Mouse (Mus musculus): ENCODE results near the gene Mogat2. TPM values are rescaled to one million over a fixed set of nuclear protein-coding genes. Genes with fewer than 3 reads are reported as not detected.
A peak's percentile ranks its signal among the peaks of the same experiment; 100 is the strongest.

Gene Mogat2
- 1.1 and 1.7 TPM in 2 replicates for polyA plus RNA-seq (2014; fragmentation: Nextera tagmentation; extraction: Ambion mirVana)

DNA sequence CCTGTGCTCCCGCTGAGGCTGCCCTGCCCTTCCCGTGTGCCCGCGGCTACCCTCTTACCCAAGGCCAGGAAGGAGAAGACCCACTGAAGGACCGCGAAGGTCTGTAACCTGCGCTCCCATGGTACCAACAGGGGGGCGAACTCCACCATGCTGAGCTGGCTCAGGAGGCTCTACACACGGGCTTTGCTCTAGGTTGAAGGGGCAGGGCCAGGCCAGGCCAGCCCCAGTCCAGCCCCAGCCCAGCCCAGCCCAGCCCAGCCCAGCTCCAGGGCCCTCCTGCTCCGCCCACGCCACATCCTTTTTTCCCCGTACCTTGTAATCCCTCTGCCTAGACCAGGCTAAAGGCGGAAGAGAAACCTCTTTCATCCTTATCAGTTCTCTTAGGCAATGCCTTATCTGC lies at the start of gene Mogat2:
Gene Mogat2 (minus strand): TSS at position 203 of the 400 bp plus-strand sequence.
- Histone ChIP-seq H3K27ac (replicated peaks in 1 of 2; ENCODE audit: control insufficient read depth in 1 of 2, insufficient read depth in 1 of 2, low read depth in 2 of 2, low read length in 2 of 2) (no peak within 1 kb of the TSS), H3K9ac (ENCODE audit: low read length) (peak within 1 kb of the TSS; percentile 51; the same call in 1 of the 2 replicates), H3K4me2 (ENCODE audit: low read length) (peak within 1 kb of the TSS; percentile 63)

GRCm38 (mm10) chr7:99287287-99287686 lies 48.9 kb upstream of the Mogat2 start:
- Histone ChIP-seq H3K27ac (replicated peaks in 1 of 2; ENCODE audit: control insufficient read depth in 1 of 2, insufficient read depth in 1 of 2, low read depth in 2 of 2, low read length in 2 of 2) (no peak overlapping the region), H3K4me2 (ENCODE audit: low read length) (no peak overlapping the region), H3K9ac (ENCODE audit: low read length) (no peak overlapping the region), H3K36me3 (ENCODE audit: control insufficient read depth, insufficient read depth, low read length) (no peaks in the 10 kb centered on the region), H3K27me3 (ENCODE audit: control insufficient read depth, insufficient read depth, low read length) (no peaks in the 10 kb centered on the region), H3K9me3 (ENCODE audit: control insufficient read depth, low read length) (no peaks in the 10 kb centered on the region), H3K4me3 (ENCODE audit: control insufficient read depth in 1 of 2, insufficient read depth in 1 of 2, low read depth in 1 of 2, low read length in 2 of 2) (no peak overlapping the region), H3K4me1 (ENCODE audit: control insufficient read depth in 2 of 2, insufficient read depth in 2 of 2, low read length in 2 of 2) (peaks cover 12 to 26% of the 10 kb centered on the region in 2 experiments)
- ATAC-seq (ENCODE audit: insufficient number of reproducible peaks, insufficient read depth, low FRiP score, low read depth): no peak
- WGBS: 85% methylated on average over 3 of the region's 3 CpGs

More for the DNA sequence above, at the start of gene Mogat2:
- peak within 1 kb of the TSS; percentile 22 to 24; a peak in 3 of 4 replicates for H3K4me3 ChIP-seq (ENCODE audit: control insufficient read depth in 1 of 2, insufficient read depth in 1 of 2, low read depth in 1 of 2, low read length in 2 of 2)
- peaks cover 10 to 17% of the 10 kb centered on the region in 2 experiments for H3K4me1 ChIP-seq (ENCODE audit: control insufficient read depth in 2 of 2, insufficient read depth in 2 of 2, low read length in 2 of 2)
- WGBS: 3% methylated on average over 13 of the region's 13 CpGs
- peaks cover 3% of the 10 kb centered on the region; the same call in 1 of the 2 replicates for H3K27me3 ChIP-seq (ENCODE audit: control insufficient read depth, insufficient read depth, low read length)
- no peaks in the 10 kb centered on the region for H3K9me3 ChIP-seq (ENCODE audit: control insufficient read depth, low read length)
- no peaks in the 10 kb centered on the region for H3K36me3 ChIP-seq (ENCODE audit: control insufficient read depth, insufficient read depth, low read length)
- ATAC-seq (ENCODE audit: insufficient number of reproducible peaks, insufficient read depth, low FRiP score, low read depth): peak; percentile 52; the same call in 1 of the 2 replicates

DNA sequence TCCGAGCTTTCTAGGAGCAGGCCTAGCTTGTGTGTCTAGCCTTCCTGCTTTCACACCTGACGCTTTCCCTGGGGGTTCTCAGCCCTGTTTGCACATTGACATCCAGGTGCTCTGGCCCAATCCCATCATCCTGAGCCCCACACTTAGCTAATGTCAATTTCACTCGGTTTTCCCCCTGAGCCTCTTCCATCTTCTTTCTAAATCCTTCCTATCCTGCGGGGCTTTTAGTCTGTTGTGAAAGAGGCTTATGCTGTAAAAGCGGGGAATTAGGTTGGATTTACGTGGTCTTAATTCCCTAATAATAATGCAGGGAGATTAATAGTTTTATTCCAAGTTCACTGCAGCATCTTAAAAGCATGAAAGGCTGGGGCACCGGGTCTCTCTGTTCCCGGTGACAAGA lies 41.2 kb upstream of the Mogat2 start:
- peaks cover 0 to 2% of the 10 kb centered on the region in 2 experiments; a peak in 2 of 4 replicates for H3K4me1 ChIP-seq (ENCODE audit: control insufficient read depth in 2 of 2, insufficient read depth in 2 of 2, low read length in 2 of 2)
- no peaks in the 10 kb centered on the region for H3K27me3 ChIP-seq (ENCODE audit: control insufficient read depth, insufficient read depth, low read length)
- WGBS: 79% methylated on average over 8 of the region's 8 CpGs
- no peak overlapping the region for H3K9ac ChIP-seq (ENCODE audit: low read length)
- no peaks in the 10 kb centered on the region for H3K9me3 ChIP-seq (ENCODE audit: control insufficient read depth, low read length)
- no peak for ATAC-seq (ENCODE audit: insufficient number of reproducible peaks, insufficient read depth, low FRiP score, low read depth)
- no peak overlapping the region for H3K27ac ChIP-seq (replicated peaks in 1 of 2; ENCODE audit: control insufficient read depth in 1 of 2, insufficient read depth in 1 of 2, low read depth in 2 of 2, low read length in 2 of 2)
- H3K36me3 ChIP-seq (ENCODE audit: control insufficient read depth, insufficient read depth, low read length): no peaks in the 10 kb centered on the region
- H3K4me2 ChIP-seq (ENCODE audit: low read length): no peak overlapping the region
- H3K4me3 ChIP-seq (ENCODE audit: control insufficient read depth in 1 of 2, insufficient read depth in 1 of 2, low read depth in 1 of 2, low read length in 2 of 2): no peak overlapping the region

GRCm38 (mm10) chr7:99278309-99278708 lies 39.9 kb upstream of the Mogat2 start:
- H3K4me1 ChIP-seq (ENCODE audit: control insufficient read depth in 2 of 2, insufficient read depth in 2 of 2, low read length in 2 of 2): no peaks in the 10 kb centered on the region; a peak in 1 of 4 replicates
- no peak overlapping the region for H3K4me2 ChIP-seq (ENCODE audit: low read length)
- H3K36me3 ChIP-seq (ENCODE audit: control insufficient read depth, insufficient read depth, low read length): no peaks in the 10 kb centered on the region
- H3K27ac ChIP-seq (replicated peaks in 1 of 2; ENCODE audit: control insufficient read depth in 1 of 2, insufficient read depth in 1 of 2, low read depth in 2 of 2, low read length in 2 of 2): no peak overlapping the region
- no peak overlapping the region for H3K9ac ChIP-seq (ENCODE audit: low read length)
- H3K4me3 ChIP-seq (ENCODE audit: control insufficient read depth in 1 of 2, insufficient read depth in 1 of 2, low read depth in 1 of 2, low read length in 2 of 2): no peak overlapping the region
- H3K9me3 ChIP-seq (ENCODE audit: control insufficient read depth, low read length): no peaks in the 10 kb centered on the region
- no peak for ATAC-seq (ENCODE audit: insufficient number of reproducible peaks, insufficient read depth, low FRiP score, low read depth)
- H3K27me3 ChIP-seq (ENCODE audit: control insufficient read depth, insufficient read depth, low read length): no peaks in the 10 kb centered on the region
- 84% methylated on average over 8 of the region's 8 CpGs for WGBS

DNA sequence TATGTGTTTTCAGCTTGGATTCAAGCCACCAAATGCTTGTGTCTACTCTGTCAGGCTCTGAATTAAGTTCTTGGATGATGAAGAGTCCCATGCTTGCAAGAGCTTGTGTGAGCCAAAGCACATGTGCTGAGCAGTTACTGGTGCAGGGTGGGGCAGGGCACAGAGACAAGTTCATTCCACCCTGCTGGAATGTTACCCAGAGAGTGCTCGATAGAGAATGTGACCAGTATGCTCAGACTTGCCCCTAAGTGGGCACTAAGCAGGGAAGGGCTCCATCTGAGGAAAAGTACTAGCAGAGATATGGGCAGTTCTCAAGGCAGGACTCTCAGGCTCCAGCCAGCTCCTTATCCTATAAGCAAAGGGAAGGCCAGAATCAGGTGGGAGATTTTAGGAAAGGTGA lies 38.3 kb upstream of the Mogat2 start:
- ATAC-seq (ENCODE audit: insufficient number of reproducible peaks, insufficient read depth, low FRiP score, low read depth): no peak
- 38% methylated on average over 1 of the region's 1 CpGs for WGBS
- no peaks in the 10 kb centered on the region for H3K27me3 ChIP-seq (ENCODE audit: control insufficient read depth, insufficient read depth, low read length)
- peaks cover 2% of the 10 kb centered on the region in 2 experiments; a peak in 1 of 4 replicates for H3K4me1 ChIP-seq (ENCODE audit: control insufficient read depth in 2 of 2, insufficient read depth in 2 of 2, low read length in 2 of 2)
- no peak overlapping the region for H3K9ac ChIP-seq (ENCODE audit: low read length)
- H3K4me2 ChIP-seq (ENCODE audit: low read length): no peak overlapping the region
- H3K9me3 ChIP-seq (ENCODE audit: control insufficient read depth, low read length): no peaks in the 10 kb centered on the region
- H3K27ac ChIP-seq (replicated peaks in 1 of 2; ENCODE audit: control insufficient read depth in 1 of 2, insufficient read depth in 1 of 2, low read depth in 2 of 2, low read length in 2 of 2): no peak overlapping the region
- no peaks in the 10 kb centered on the region for H3K36me3 ChIP-seq (ENCODE audit: control insufficient read depth, insufficient read depth, low read length)
- no peak overlapping the region for H3K4me3 ChIP-seq (ENCODE audit: control insufficient read depth in 1 of 2, insufficient read depth in 1 of 2, low read depth in 1 of 2, low read length in 2 of 2)

DNA sequence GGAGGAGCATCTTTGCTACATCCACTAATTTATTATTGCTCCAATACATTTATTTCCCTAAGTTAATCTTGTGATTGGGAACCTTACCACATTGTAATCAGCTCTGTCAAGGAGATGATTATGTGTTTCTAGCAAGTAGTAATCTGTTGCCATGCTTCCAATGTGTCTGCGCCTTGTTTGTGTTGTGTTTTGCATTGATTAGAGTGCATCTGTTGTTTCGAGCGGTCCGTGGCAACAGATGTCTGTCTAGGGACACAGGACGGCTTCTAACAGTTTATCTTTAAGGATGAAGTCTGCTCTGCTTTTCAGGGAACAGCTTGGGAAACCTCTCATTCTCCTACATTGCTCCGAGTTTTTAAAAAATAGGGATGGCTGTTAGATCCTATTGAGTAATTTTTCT lies 36.7 kb upstream of the Mogat2 start:
- H3K27me3 ChIP-seq (ENCODE audit: control insufficient read depth, insufficient read depth, low read length): no peaks in the 10 kb centered on the region
- ATAC-seq (ENCODE audit: insufficient number of reproducible peaks, insufficient read depth, low FRiP score, low read depth): no peak
- H3K27ac ChIP-seq (replicated peaks in 1 of 2; ENCODE audit: control insufficient read depth in 1 of 2, insufficient read depth in 1 of 2, low read depth in 2 of 2, low read length in 2 of 2): no peak overlapping the region
- H3K9ac ChIP-seq (ENCODE audit: low read length): no peak overlapping the region
- peaks cover 11% of the 10 kb centered on the region in 2 experiments for H3K4me1 ChIP-seq (ENCODE audit: control insufficient read depth in 2 of 2, insufficient read depth in 2 of 2, low read length in 2 of 2)
- no peak overlapping the region for H3K4me3 ChIP-seq (ENCODE audit: control insufficient read depth in 1 of 2, insufficient read depth in 1 of 2, low read depth in 1 of 2, low read length in 2 of 2)
- no peaks in the 10 kb centered on the region for H3K36me3 ChIP-seq (ENCODE audit: control insufficient read depth, insufficient read depth, low read length)
- H3K9me3 ChIP-seq (ENCODE audit: control insufficient read depth, low read length): no peaks in the 10 kb centered on the region
- WGBS: 76% methylated on average over 6 of the region's 6 CpGs
- H3K4me2 ChIP-seq (ENCODE audit: low read length): no peak overlapping the region

- peaks cover 18 to 29% of the 10 kb centered on the region in 2 experiments for H3K4me1 ChIP-seq (ENCODE audit: control insufficient read depth in 2 of 2, insufficient read depth in 2 of 2, low read length in 2 of 2)
- ATAC-seq (ENCODE audit: insufficient number of reproducible peaks, insufficient read depth, low FRiP score, low read depth): 0 out of 2 replicates have a peak, but pooled peaks have one; percentile 32
- 38% methylated on average over 9 of the region's 9 CpGs for WGBS
- peak overlapping the region; percentile 22; the same call in 1 of the 2 replicates for H3K9ac ChIP-seq (ENCODE audit: low read length)
- H3K27me3 ChIP-seq (ENCODE audit: control insufficient read depth, insufficient read depth, low read length): peaks cover 31% of the 10 kb centered on the region
- H3K36me3 ChIP-seq (ENCODE audit: control insufficient read depth, insufficient read depth, low read length): no peaks in the 10 kb centered on the region
- peak overlapping the region; percentile 19 to 66 for H3K27ac ChIP-seq (replicated peaks in 1 of 2; ENCODE audit: control insufficient read depth in 1 of 2, insufficient read depth in 1 of 2, low read depth in 2 of 2, low read length in 2 of 2)
- H3K4me2 ChIP-seq (ENCODE audit: low read length): peak overlapping the region; percentile 31
- H3K9me3 ChIP-seq (ENCODE audit: control insufficient read depth, low read length): no peaks in the 10 kb centered on the region
- no peak overlapping the region for H3K4me3 ChIP-seq (ENCODE audit: control insufficient read depth in 1 of 2, insufficient read depth in 1 of 2, low read depth in 1 of 2, low read length in 2 of 2)
Observed at GRCm38 (mm10) chr7:99271630-99272029, 33.2 kb upstream of the Mogat2 start.

Data from heart, embryonic 14.5 days (tissue).